Mouse (Mus musculus) embryo, embryonic 10 days (tissue): ENCODE measurements at regions not wholly inside any gene's neighbourhood (a gene's known extent, or its start where the extent isn't known, plus 50 kb on each side); places are given as distances from the start of the nearest gene placed in this dataset.

Source experiments
- DNase-seq: peaks from one replicate; pipeline ENCODE4 v3.0.0-alpha.2; 2015; ENCODE audit warnings: low spot score

- no peak for DNase-seq
Measured at GRCm38 (mm10) chr9:120812667-120813210, 116.3 kb upstream of the Ctnnb1 start.

DNA sequence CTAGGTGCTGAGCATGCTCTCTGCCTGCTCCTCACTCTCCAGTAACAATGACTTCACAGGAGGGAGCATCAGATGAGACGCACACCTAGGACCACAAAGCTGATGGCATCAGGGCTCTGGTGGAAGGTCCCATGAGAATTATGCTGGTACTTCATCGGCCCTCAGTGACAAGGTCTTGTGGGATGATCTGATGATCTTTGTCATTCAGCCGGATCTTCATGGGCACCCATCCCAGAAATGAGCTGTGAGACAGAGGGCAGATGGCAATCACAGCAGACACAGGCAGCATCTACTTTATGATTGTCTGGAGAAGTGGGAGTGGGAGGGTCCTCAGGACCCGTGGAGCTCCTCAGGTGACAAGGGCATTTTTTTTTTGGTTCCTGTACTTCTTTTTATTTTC is 114.7 kb upstream of the Ctnnb1 start:
- no peak for DNase-seq

- DNase-seq = no peak
Measured at GRCm38 (mm10) chr9:120818726-120819317, 110.2 kb upstream of the Ctnnb1 start.

GRCm38 (mm10) chr9:120820892-120821291 is 108.1 kb upstream of the Ctnnb1 start:
- DNase-seq = no peak

- DNase-seq = no peak
Measured at GRCm38 (mm10) chr9:120823397-120823796, 105.6 kb upstream of the Ctnnb1 start.

- no peak for DNase-seq
Measured at GRCm38 (mm10) chr9:120826266-120826665, 102.8 kb upstream of the Ctnnb1 start.

DNA sequence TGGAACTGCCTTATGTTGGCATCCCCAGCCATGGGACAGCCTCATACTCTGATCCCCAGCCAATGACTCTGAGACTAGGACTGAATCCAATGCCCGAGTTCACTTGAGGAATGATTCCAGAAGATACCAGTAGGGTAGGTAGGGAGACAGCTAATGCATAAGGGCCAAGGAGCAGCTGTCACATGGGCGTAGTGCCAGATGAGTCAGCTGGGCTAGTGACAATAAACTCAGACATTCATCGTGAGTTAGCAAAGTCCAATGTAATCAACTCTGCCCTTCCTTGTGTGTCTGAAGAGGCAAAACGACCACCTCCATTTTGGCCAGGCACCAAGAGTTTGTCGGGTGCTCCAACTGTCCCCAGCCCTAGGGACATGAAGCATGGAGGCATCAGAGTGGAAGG is 98.5 kb upstream of the Ctnnb1 start:
- no peak for DNase-seq

DNA sequence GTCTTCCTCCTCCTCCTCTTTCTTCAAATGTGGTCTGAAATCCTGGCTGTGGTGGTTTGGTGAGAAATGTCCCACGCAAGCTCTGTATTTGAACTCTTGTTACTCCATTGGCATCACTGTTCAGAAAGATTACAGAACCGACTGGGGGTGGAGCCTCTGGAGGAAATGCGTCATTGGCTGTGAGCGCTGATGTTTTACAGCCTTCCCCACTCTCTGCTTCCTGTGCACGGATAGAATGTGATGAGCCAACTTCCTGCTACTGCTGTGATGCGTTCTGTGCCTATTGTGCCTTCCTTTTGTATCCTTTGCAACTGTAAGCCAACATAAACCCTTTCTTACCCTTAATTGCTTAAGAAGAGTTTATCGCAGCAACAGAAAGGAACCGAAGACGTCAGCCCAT is 94.8 kb upstream of the Ctnnb1 start:
- no peak for DNase-seq

DNA sequence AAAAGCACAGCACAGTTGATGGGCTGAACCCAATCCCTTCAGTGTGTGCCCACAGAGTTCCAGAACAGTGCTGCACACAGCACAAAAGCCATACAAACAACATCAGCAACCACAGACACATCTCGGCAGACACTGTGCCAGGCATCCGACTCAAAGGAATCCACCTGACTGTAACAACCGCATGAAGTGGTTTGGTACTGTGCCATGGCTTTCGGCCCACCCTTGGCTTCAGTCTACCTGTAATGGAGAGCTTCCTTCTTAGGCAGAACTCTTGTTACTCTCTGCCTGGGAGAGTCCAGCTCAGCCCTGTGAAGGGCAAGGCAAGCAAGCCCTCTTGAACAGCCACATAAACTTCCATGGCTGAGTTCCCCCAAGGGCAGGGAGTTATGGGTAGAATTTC is 93.4 kb upstream of the Ctnnb1 start:
- DNase-seq = no peak

GRCm38 (mm10) chr9:120837431-120838150 is 91.4 kb upstream of the Ctnnb1 start:
- no peak for DNase-seq

- no peak for DNase-seq
Measured at GRCm38 (mm10) chr9:120843753-120844152, 85.3 kb upstream of the Ctnnb1 start.

GRCm38 (mm10) chr9:120845538-120845937 is 83.5 kb upstream of the Ctnnb1 start:
- no peak for DNase-seq

DNA sequence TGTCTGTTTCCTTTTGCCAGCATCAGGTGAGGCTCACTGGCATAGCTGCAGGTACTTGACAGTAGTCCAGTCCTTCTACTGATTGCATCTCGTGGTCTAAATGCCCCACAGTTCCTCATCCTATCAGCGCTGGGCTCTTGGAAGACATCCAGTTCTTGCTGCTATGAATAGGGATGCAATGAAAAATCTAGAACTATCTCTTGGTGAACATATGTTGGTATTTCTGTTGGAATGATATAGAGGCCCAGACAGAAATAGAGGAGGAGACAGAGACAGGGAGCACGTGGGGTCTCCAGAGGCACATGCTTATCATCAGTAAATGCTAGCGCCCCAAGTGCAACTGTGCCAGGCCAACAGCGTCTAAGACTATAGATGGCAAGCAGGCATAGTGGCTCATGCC is 81.4 kb upstream of the Ctnnb1 start:
- DNase-seq = no peak

DNA sequence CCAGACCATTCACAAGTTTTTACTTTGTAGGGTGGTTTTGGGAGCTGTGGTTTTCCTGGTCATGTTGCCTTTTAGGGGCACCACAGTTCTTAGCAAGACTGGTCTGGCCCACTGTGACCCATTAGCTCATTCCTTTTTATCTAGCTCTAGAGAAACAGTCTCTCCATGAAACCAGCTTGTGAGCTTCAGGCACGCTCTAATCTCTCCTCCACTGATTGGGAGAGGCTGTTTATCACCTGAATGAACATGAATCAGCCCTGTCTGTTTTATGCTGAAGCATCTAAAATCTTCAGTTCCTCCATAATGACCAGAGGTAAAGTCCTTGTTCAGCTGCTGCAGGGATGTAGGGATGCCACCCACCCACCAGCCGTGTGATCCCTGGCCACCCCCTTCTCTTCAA is 80.1 kb upstream of the Ctnnb1 start:
- no peak for DNase-seq

DNA sequence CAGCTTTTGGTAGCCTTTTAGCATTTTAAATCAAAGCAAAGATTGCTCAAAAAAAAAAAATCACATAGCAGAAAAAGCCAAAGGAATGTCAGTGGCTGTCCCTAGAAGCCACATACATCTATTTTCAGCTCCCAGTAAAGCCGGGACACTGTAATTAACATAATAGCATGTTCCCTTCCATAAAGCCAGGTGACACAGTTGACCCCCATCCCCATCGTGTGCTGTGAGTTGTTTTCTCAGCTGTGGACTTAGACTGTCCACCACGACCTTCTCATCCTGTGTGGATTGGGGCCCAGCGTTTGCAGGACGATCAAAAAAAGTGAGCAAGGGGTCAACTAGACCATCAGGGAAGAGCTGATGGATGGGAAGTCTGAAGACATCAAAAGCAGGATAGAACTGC is 78.9 kb upstream of the Ctnnb1 start:
- DNase-seq = peak; percentile 41

DNA sequence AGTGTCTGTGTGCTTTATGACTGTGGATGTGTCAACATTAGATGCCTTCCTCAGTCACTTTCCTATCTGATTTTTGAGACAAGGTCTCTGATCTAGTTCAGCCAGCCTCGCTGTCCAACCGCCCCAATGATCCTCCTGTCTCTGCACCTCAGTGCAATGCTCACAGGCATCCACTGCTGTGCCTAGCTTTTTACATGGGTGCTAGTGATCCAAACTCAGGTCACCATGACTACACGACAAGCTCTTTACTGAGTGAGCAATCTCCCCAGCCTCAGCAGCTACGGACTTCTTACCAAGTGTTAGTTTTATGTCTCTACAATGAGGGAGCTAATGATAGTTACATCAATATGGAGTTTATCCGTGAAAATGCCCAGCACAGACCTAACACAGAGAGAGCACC is 77.1 kb upstream of the Ctnnb1 start:
- DNase-seq = no peak

DNA sequence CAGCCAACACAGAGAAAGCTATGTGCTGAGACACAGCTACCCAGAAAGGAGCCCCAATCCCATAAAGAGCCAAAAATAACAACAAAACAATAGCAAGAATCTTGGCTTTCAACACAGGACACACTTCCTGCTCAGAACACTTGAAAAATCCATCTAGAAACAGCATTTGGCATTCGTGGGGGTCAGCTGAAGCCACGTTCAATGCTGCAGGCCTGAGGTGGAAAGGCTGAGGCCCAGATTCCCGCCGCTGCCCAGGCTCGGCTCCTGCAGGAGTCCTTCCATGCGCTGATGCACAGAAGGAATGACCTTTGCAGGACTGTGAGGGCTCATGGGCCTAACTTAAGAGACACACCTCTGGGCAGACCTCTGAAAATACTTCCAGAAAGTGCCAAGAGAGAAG is 76.4 kb upstream of the Ctnnb1 start:
- DNase-seq = no peak

DNA sequence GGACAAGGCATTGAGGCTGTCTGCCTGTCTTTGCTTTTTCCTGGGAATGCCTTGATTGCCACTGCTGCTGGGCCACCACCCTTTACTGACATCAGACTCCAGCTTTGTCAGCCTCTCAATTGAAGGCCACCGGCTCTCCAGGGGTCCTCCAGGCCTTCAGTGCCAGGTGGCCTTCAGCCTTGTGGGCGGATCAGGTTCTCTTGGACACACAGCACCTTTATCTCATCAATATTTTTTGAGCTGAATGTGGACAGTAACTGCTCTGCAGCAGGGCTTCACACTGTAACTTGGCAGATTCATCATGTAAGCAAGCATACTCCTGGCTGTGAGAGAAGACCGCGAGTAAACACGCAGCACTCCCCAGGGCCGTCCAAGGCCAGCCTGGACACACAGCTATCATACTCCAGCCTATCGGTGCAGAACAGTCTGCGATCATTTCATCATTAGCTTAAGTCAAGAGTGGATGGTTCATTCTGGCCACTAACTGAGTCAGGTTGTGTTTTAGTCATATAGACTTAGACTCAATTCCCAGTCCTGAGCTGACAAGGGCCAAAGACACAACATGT is 75.9 kb upstream of the Ctnnb1 start:
- DNase-seq = no peak

- DNase-seq = no peak
Measured at GRCm38 (mm10) chr9:120854351-120854750, 74.7 kb upstream of the Ctnnb1 start.

DNA sequence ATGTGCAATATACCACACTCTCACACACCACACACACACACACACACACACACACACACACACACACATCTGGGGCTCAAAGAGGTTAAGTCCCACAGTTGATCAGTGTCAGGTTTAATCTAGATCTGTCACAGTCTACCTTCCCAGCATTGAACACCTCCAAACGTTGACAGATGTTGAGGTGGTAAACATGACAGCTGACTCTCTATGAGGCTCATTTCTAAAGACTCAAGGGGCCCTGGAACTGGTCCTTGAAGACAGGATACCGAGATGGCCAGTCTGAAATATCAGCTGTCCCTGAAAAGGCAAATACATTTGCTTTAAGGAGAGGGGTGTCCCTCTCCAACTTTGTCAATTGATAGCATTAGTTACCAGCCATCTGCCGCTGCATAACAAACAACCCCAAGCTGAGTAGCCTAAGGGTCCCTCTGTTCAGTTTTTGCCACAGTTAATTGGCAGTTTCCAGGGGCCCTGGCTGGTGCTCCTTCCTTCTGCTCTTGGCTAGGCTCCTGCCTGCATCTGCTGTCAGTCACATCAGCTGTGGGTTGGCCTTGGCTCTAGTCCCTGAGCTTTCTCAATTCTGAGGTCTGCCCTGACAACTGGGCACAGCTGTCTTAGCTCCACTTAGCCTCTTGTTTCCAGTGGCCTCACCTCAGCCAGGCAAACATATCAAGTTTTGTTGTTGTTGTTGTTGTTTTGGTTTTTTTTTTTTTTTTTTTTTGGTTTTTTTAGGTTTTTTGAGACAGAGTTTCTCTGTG is 73.5 kb upstream of the Ctnnb1 start:
- no peak for DNase-seq

DNA sequence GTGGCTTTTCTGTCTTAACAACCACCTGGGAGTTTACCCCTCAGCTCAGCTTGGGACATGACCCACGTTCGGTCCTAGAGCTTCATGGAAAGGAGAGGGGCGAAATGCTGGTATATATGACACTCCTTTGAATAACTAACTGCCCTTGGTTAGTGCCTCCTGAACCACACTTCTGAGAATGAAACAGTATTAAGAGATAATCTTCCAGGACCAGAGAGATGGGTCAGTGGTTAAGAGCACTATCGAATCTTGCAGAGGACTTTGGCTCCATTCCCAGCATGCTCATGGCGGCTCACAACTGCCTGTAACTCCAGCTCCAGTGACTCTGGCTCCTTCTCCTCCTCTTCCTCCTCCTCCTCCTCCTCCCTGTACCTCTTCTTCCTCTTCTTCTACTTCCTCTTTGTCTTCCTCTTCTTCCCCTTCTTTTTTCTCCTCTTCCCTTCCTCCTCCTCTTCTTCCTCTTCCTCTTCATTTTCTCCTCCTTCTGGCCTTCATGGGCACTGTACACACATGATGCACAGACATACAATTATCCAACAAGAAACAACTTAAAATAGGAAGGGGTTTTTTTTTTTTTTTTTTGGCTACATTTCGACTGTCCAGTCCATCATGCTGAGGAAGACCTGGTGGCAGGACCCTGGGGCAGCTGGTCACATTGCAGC is 71.0 kb upstream of the Ctnnb1 start:
- DNase-seq = no peak

DNA sequence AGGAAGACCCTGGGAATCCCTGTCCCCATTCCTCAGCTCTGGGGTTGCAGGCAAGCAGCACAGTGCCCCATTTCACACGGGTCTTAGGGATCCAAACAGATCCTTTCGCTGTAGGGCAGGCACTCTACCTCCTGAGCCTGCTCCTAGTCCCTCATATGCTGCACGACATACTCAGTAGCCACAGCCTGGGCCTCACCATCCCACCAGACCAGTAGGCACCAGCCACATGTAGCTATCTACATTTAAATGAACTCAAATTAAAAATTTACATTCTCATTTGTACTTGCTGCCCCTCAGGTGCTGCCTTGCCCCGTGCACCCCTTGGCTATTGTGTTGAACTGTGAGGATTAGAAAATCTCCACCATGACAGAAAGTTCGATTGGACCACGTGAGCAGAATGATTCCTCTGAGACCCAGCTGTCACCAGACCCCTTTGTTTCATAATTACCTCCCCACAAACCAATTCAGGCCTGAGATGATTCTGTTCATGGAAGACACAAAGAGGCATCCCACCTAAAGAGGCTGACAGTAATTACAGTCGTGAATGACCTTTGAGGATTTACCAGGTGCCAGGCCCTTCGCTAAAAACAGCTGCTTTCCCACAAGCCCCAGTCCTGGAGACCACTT is 67.9 kb upstream of the Ctnnb1 start:
- no peak for DNase-seq
